Mouse (Mus musculus) bone marrow, adult 2 months (tissue): ENCODE data around the gene Cntfr.

Experiments
- CTCF ChIP-seq: fragments of 200-500 bp; IDR thresholded peaks from 2 replicates; pipeline ENCODE4 v1.5.1; 2011; ENCODE audit warnings: low read length, control low read depth; ENCODE audit not compliant: control insufficient read depth, insufficient read depth
- POLR2A ChIP-seq: fragments of 200-500 bp; IDR thresholded peaks from 2 replicates; pipeline ENCODE4 v1.6.1; 2011; ENCODE audit warnings: low read depth, mild to moderate bottlenecking, control low read depth, low read length, borderline replicate concordance; ENCODE audit not compliant: control insufficient read depth

DNA sequence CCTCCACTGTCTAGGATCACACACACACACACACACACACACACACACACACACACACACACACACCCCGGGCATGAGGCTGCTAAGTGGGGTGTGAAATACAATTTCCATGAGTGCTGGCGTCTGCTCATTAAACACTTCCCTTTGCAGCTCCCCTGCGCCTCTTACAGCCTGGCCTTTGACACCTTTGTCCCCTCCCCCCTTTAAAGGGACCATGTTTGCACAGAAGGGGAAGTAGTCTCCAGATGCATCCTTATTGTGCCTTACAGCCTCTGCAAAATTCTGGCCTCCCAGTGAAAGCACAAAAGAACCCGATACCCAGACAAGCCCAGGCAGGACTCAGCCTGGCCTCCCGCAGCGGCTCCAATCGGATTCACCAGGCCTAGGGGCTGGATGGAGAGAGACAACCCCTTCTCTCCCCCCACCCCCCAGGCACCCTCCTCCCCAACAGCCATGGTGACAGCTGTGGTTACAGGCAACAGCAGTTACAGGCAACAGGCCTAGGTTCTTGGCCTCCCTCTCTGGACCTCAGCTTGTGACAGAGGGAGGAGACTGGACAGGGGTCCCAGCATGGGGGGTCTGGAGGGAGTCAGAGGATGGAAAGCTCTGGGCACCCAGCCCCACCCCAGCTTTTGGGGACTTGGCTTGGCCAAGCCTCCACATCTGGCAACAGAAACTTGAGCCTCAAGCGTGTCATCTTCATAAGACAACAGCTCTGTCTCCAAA is 68.5 kb downstream of the Cntfr start:
- TF ChIP-seq CTCF (no peak), POLR2A (no peak)
